Mouse (Mus musculus): Measurements from ENCODE around the gene Cacna1d.

Cacna1d gene

GRCm38 (mm10) chr14:30014487-30014886 lies 476.8 kb downstream of the Cacna1d start:
- DNase-seq: no peak

GRCm38 (mm10) chr14:30011886-30012560 lies 479.2 kb downstream of the Cacna1d start:
- no peak for DNase-seq

DNA sequence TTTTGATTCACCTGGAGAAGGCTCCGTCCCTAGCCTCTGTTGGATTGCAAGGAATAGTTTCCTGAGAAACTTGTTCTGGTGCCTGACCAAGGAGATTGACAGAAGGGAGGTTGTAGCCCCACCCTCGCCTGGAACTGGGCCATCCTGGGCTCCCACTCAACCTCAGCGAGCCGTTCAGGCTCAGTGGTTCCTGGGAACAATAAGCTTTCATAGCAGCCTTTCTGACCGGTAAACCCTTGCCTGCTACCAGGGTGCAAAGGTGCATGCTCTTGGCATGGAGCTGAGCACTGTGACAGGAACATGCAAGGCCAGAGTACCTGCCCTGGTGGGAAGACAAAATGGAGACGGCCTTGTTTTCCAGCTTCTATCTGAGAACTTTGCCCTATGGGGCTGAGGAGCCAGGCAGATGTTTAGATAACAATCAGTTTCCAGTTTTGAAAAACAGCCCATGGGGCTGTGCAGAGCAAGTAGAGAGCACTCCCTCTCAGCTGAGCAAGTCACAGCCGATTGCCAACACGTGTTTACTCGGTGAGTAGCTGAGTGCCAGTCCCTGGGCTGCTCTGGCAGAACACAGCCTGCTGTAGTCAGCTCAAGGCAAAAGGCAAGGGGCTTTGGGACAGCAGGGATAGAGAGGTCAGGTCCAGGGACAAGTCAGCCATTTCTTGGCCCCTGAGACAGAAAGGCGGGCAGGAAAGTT lies 481.2 kb downstream of the Cacna1d start:
- DNase-seq: no peak

DNA sequence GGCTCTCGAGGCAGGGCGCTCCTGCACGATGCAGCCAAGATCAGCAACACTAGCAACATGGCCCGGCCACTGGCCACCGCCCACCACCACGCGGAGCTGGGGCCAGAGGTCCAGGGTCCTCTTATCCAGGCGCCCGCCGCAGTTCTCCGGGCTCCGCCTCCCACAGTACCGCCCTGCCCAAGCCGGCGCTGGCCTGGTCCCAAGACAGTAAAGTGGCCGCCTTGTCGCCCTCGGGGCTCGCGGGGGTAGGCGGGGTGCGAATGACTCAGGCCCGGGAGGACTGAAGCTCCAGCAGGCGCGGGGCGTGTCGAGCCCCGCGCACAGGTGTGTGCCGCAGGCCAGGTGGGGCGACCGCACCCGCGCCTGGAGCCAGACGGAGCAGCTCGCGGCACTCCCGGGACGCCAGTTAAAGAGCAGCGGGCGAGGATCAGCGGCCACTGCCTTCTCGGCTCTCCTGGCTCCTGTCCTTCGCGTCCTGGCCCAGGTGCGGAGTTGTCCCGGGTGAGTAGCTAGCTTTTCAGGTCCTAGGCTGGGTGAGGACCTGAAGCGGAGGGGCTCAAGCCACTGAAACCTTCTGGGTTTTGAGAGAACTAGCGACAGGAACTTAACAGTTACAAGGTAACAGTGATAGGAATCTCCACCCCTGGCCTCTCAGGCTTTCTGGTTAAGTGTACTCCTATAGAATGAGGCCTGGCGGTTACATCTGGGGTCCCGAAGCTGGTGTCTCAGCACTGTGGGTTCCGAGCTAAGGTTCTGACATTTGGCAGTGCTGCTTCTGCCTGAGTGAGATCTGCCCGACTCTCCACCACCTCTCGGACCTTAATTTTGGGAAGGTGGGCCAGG lies 482.3 kb downstream of the Cacna1d start, which contains the start of the genes Il17rb and Chdh:
Gene Il17rb (minus strand): TSS at position 164 of the 843 bp plus-strand sequence.
Gene Chdh (plus strand): TSS at position 291 of the 843 bp plus-strand sequence.
- DNase-seq: peak; percentile 20

- DNase-seq: no peak
Observed at GRCm38 (mm10) chr14:29999475-29999811, 491.8 kb downstream of the Cacna1d start.

- DNase-seq: no peak
Observed at GRCm38 (mm10) chr14:29998747-29999474, 492.3 kb downstream of the Cacna1d start.

DNA sequence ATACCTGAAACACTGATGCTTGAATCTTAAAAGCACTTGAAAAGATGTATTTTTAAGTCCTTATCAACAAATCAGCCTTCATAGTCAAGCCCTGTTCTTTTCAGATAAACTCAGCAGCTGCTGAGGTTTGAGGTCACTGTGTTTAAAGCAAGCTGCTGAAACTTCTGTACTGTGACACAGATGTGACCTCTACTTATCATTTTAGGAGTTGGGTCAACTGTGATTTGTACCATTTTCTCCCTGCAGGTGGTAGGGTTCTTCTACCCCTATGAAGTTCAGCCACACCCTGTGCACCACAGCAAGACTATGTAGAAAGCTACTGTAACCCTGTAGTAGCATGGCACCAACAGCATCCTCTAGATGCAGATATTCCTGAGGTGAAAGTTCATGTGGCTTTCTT lies 493.9 kb downstream of the Cacna1d start:
- no peak for DNase-seq

- DNase-seq: no peak
Observed at GRCm38 (mm10) chr14:29996000-29996751, 495.1 kb downstream of the Cacna1d start.

DNA sequence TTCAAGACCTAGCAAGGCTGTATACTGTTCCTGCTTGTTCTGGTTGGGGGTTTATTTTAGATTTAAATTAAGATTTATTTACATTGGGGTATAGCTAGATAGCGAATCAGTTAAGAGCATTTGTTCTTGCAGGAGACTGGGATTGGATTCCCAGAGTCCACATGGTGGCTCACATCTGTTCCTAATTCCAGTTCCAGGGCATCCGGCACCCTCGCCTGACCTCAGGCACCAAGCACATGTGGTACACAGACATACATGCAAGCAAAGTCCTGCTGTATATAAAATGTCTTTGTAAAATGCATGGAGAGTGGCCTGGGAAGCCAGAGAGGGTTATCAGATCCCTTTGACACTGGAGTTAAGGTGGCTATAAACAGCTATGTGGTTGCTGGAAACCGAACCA lies 496.3 kb downstream of the Cacna1d start:
- DNase-seq: no peak

Measured in cerebellum, adult 8-10 months (tissue).